Mouse (Mus musculus) liver, adult 2 months (tissue): Measurements from ENCODE around the gene Gimap8.

Experiments used
- CTCF ChIP-seq: fragments of 200-500 bp; IDR thresholded peaks from 2 replicates; pipeline ENCODE4 v1.5.1; 2011; ENCODE audit warnings: low read depth, low read length, control low read depth
- POLR2A ChIP-seq: fragments of 200-500 bp; IDR thresholded peaks from 2 replicates; pipeline ENCODE4 v1.6.1; 2011; ENCODE audit warnings: low read length, control low read depth; ENCODE audit not compliant: insufficient read depth; ENCODE audit errors: extremely low read depth

GRCm38 (mm10) chr6:48676860-48677415 lies 29.9 kb downstream of the Gimap8 start:
- TF ChIP-seq CTCF (no peak), POLR2A (no peak)
